Mouse (Mus musculus) lung, adult 2 months (tissue): ENCODE data around the gene Lrrc28.

Experiments
- CTCF ChIP-seq: fragments of 200-500 bp; IDR thresholded peaks from 2 replicates; pipeline ENCODE4 v1.5.1; 2011; ENCODE audit warnings: mild to moderate bottlenecking, low read length, control low read depth; ENCODE audit not compliant: insufficient read depth
- POLR2A ChIP-seq: fragments of 200-500 bp; IDR thresholded peaks from 2 replicates; pipeline ENCODE4 v1.6.1; 2011; ENCODE audit warnings: low read depth, mild to moderate bottlenecking, control low read depth, low read length, borderline replicate concordance; ENCODE audit errors: extremely low read depth

GRCm38 (mm10) chr7:67493795-67494687 is 151.0 kb downstream of the Lrrc28 start:
- TF ChIP-seq CTCF: no peak
- no peak for TF ChIP-seq POLR2A
